Mouse (Mus musculus): Measurements from ENCODE around the gene Irf7.

DNA sequence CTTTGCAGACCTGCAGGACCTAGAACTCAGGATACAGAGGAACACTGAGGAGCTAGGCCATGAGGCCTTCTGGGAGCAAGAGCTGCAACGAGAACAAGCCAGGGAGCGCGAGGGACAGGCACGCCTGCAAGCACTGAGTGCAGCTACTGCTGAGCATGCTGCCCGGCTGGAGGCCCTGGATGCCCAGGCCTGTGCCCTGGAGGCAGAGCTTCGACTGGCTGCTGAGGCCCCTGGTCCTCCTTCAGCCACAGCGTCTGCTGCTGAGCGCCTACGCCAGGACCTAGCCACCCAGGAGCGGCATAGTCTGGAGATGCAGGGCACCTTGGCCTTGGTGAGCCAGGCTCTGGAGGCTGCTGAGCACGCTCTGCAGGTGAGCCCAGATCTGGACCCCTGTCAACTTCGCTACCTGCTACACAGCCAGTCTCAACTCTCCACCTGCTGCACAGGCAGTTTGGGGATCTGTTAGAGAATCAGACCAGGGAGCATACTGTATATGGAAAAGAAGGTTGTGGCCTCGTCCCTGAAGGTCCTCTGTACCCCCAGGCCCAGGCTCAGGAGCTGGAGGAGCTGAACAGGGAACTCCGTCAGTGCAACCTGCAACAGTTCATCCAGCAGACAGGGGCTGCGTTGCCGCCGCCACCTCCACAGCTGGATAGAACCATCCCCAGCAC, 48.8 kb downstream of the Irf7 start:
- TF ChIP-seq CTCF (IDR thresholded peaks at IDR 0.05; ENCODE audit: borderline replicate concordance, insufficient read depth, low read length) (no peak), POLR2A (IDR thresholded peaks at IDR 0.05; ENCODE audit: low read depth, low read length) (no peak; the same call in none of the 2 replicates)
